Mouse (Mus musculus) megakaryocyte, embryonic 14.5 days (primary cell): ENCODE data around the gene Tsr3. TPM values are rescaled to one million over a fixed set of nuclear protein-coding genes. Genes with fewer than 3 reads are reported as not detected.

Experiments
- H3K27me3 ChIP-seq: replicated peaks from 2 replicates; pipeline ENCODE3; 2012; ENCODE audit warnings: inconsistent platforms
- H3K36me3 ChIP-seq: replicated peaks from 2 replicates; pipeline ENCODE3; 2012; ENCODE audit warnings: low read length, inconsistent platforms, mixed read lengths
- H3K4me1 ChIP-seq: 2 replicates; pipeline ENCODE4 v1.6.1; 2012; ENCODE audit warnings: inconsistent platforms
- H3K4me3 ChIP-seq: replicated peaks from 2 replicates; pipeline ENCODE3; 2012; ENCODE audit warnings: moderate library complexity, mild to moderate bottlenecking, inconsistent platforms
- H3K9me3 ChIP-seq: 2 replicates; pipeline ENCODE4 v1.6.1; 2012; ENCODE audit warnings: inconsistent platforms
- FLI1 ChIP-seq: IDR thresholded peaks from 2 replicates; pipeline ENCODE4 v1.6.1; 2012; ENCODE audit warnings: low read length, inconsistent platforms, mixed read lengths
- GATA1 ChIP-seq: IDR thresholded peaks from 3 replicates; pipeline ENCODE4 v1.6.1; 2012; ENCODE audit warnings: mixed read lengths, low read length, inconsistent platforms, borderline replicate concordance
- polyA plus RNA-seq: library from polyadenylated mRNA; stranded (reverse); fragments of >175 nt; gene quantifications from 2 replicates; pipeline ENCODE4 v1.2.3, GENCODE M21; 2012; ENCODE audit warnings: low replicate concordance; ENCODE audit not compliant: insufficient read depth

Tsr3 gene
- polyA plus RNA-seq, 1 experiment = 25.4 TPM

DNA sequence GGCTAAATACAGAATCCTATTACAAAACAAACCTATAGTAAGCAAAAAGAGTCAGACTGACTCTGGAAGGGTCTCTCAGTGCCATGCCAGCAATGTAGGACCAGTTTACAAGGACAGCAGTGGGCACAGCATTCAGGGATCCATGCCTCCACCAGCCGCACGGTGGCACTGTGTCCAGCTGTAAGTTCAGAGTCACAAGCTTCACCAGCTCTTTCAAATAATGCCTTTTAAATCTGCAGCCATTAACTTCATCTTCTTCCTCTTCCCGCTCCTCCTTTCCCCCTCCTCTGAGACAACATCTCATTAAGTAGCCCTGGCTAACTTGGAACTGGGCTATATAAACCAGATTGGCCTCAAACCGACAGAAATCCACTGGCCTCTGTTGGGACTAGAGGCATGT, 48.9 kb downstream of the Tsr3 start:
- Histone ChIP-seq H3K4me3 (no peak overlapping the region), H3K4me1 (peaks cover 4% of the 10 kb centered on the region; the same call in 1 of the 2 replicates), H3K36me3 (no peaks in the 10 kb centered on the region), H3K27me3 (peaks cover 25% of the 10 kb centered on the region), H3K9me3 (no peaks in the 10 kb centered on the region)
- TF ChIP-seq GATA1 = no peak
- no peak for TF ChIP-seq FLI1

DNA sequence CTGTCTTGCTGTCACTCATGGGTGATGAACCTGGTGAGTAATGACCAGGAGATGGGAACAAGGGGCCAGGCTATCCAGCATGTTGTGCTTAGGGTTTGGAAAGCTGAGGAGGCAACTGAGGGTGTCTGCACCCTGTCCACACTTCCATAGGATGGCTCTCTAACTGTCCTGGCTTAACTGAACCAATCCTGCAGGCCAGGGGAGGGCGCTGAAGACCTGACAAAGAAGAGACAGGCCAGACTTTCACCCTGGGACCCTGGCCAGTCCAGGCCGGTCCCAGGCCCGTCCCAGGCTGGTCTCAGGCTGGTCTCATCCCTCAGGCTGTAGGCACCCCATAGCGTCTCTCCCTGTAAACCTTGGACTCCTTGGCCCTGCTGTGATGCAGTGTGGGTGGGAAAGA, 50.4 kb downstream of the Tsr3 start:
- H3K9me3 ChIP-seq = no peaks in the 10 kb centered on the region
- H3K4me3 ChIP-seq = no peak overlapping the region
- H3K4me1 ChIP-seq = no peaks in the 10 kb centered on the region; the same call in 1 of the 2 replicates
- H3K27me3 ChIP-seq = peaks cover 36% of the 10 kb centered on the region
- TF ChIP-seq FLI1 = no peak
- no peaks in the 10 kb centered on the region for H3K36me3 ChIP-seq

Other genes with a start within 250 kb of the Tsr3 start
- gene Cramp1l, start 224.4 kb upstream of the Tsr3 start, polyA plus RNA-seq = 4.5 and 5.5 TPM in 2 replicates
- 6.9 and 7.4 TPM in 2 replicates for gene Ift140, start 224.1 kb upstream of the Tsr3 start, polyA plus RNA-seq
- not detected in 2 replicates for gene Tmem204, start 156.6 kb upstream of the Tsr3 start, polyA plus RNA-seq
- gene Telo2, start 124.2 kb upstream of the Tsr3 start, polyA plus RNA-seq = 9.1 and 27.2 TPM in 2 replicates
- gene Ptx4, start 119.4 kb upstream of the Tsr3 start, polyA plus RNA-seq = 0.12 TPM in 1 of 2 replicates, not detected in the other
- gene Clcn7, start 106.8 kb upstream of the Tsr3 start, polyA plus RNA-seq = 17.8 and 22.0 TPM in 2 replicates
- gene Ccdc154, start 77.7 kb upstream of the Tsr3 start, polyA plus RNA-seq = not detected in 2 replicates
- gene Gm38655, start 64.7 kb upstream of the Tsr3 start, polyA plus RNA-seq = not detected in 2 replicates
- gene BC003965, start 55.6 kb upstream of the Tsr3 start, polyA plus RNA-seq = 31.5 and 33.2 TPM in 2 replicates
- 20.2 and 51.9 TPM in 2 replicates for gene Unkl, start 51.8 kb upstream of the Tsr3 start, polyA plus RNA-seq
- gene Gnptg, start within 50 bp of the Tsr3 start, polyA plus RNA-seq = 27.2 and 30.1 TPM in 2 replicates
- 1.7 and 2.7 TPM in 2 replicates for gene Baiap3, start 16.2 kb downstream of the Tsr3 start, polyA plus RNA-seq
- gene Ube2i, start 34.5 kb downstream of the Tsr3 start, polyA plus RNA-seq = 72.7 and 190 TPM in 2 replicates
- 1.5 and 34.1 TPM in 2 replicates for gene Prss34, start 58.2 kb downstream of the Tsr3 start, polyA plus RNA-seq
- 0.68 TPM in 1 of 2 replicates, not detected in the other for gene Prss28, start 68.5 kb downstream of the Tsr3 start, polyA plus RNA-seq
- gene Prss29, start 78.5 kb downstream of the Tsr3 start, polyA plus RNA-seq = not detected in 2 replicates
- gene Tpsab1, start 105.4 kb downstream of the Tsr3 start, polyA plus RNA-seq = 0.23 TPM in 1 of 2 replicates, not detected in the other
- gene Tpsb2, start 126.1 kb downstream of the Tsr3 start, polyA plus RNA-seq = 0.26 TPM in 1 of 2 replicates, not detected in the other
- not detected in 2 replicates for gene Tpsg1, start 129.1 kb downstream of the Tsr3 start, polyA plus RNA-seq
- gene Cacna1h, start 193.6 kb downstream of the Tsr3 start, polyA plus RNA-seq = not detected in 2 replicates
- gene Tekt4, start 214.4 kb downstream of the Tsr3 start, polyA plus RNA-seq = not detected in 2 replicates